Mouse (Mus musculus) heart, postnatal 10 days (tissue): Measurements from ENCODE around the gene Spns1. TPM values are rescaled to one million over a fixed set of nuclear protein-coding genes. Genes with fewer than 3 reads are reported as not detected.
"Not testable (repeated sequence)": the region's sequence is repeated elsewhere in the genome, so short reads cannot be mapped to it uniquely, and the experiment has no call there.

Experiments
- DNase-seq, 2 experiments: peaks; one replicate each; pipeline ENCODE4 v3.0.0; 2021
- intact Hi-C: fragments of 180-260 bp; cut with DNase I; formaldehyde crosslinking; loops from one replicate; pipeline ENCODE4 v1.15.1; 2025
- total RNA-seq, 2 experiments: library from RNA; stranded (reverse); gene quantifications; 2 replicates each; pipeline ENCODE4 v1.2.3; 2021

Gene Spns1
- 10 to 100 TPM; 34.8 to 41.2 TPM for total RNA-seq

DNA sequence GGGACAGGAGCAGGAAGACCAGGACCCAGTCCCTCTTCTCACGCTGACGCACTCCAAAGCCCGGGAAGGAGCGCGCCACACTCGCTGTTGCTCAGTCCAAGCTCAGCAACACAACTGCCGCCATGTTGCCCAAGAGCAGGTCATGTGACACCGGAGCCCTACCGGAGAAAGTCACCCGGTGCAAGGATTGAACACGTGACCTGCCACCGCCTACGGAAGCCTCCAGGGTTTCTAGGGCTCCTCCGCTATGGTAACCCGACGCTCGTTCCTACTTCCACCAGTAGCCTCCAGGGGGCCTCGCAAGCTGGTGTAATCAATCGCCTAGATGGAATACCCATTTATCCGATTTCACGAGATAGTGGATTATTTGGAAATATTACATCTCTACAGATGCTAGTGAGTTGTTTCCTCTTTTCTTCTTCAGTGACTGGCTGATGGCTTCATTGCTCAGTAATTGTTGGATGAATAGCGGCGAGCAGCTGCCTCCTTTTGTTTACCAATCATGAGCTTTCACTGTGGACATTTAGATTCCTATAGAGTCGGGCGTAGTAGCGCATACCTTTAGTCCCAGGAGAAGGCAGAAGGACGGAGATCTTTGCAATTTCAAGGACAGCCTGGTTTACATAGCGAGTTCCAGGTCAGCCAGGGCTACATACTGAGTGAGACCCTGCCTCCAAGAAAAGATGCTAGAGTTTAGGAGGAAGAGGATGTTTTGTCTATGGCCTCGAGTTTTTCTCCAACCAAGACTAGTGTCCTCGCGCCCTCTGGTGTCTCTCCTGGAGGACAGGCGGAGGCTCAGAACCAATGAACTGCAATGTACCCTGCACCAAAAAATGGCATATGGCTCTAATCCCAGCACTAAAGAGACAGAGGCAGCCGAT is at the start of gene Spns1:
Spns1 (minus strand) TSS at position 173 of the 881 bp plus-strand sequence.
- DNase-seq: peak; percentile 95 to 96
- intact Hi-C loops: loop anchor here (1.0 to 2.0 kb wide), 2 partner anchors 54 to 117 kb away; no protein-coding TSS in a partner anchor

DNA sequence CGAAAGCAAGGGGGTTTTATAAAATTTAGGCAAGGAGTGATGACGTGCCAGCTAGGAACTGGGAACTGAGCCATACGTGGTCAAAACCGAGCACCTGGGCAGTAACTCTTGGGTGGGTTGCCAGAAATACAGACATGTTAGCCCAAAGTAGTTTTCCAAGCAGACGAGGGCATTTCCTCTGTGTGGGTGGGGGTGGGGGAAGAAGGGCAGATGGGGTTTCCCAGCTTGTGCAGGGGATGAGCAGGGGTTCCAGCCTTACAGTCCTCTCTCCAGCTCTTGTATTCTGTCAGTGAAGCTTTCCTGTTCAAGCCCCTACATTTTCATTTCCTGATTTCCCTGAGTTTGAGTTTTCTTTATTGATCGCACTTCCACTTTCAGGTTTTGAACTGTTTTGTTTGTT is 46.9 kb upstream of the Spns1 start:
- no peak for DNase-seq
- intact Hi-C loops: no loop called here

DNA sequence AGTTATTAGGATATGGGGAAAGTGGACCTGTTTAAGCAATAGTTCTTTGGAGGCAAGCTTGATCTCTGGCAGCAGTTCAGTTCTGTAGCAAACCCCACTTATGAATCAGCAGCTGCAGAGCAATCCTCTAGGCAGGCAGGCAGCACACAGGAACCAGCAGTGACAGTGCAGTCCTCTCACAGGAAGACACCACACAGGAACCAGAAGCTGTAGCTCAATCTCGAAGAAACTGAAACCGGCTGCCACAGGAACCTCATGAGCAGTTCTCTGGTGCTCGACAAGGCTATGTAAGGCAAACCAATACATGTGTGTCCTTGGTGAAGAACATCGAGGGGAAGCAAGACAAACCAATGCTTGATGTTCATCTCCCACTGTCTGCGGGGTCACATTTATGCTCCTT is 44.5 kb upstream of the Spns1 start:
- DNase-seq: no peak
- intact Hi-C loops: no loop called here

DNA sequence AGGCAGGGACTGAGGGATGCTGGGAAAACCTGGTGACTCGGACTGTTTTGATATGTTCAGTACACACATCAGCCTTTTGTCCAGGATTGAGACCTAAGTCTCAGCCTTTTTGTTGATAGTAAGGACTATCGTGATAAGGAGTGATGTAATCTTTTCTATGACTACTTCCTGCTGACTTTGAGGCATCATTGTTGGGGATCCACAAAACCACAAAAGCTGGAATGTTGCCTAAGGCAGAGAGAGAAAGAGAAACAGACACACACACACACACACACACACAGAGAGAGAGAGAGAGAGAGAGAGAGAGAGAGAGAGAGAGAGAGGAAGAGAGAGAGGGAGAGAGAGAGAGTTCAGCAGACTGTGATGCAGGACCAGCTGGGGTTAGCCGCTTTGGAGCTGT is 41.2 kb upstream of the Spns1 start:
- intact Hi-C loops: no loop called here
- DNase-seq: no peak

DNA sequence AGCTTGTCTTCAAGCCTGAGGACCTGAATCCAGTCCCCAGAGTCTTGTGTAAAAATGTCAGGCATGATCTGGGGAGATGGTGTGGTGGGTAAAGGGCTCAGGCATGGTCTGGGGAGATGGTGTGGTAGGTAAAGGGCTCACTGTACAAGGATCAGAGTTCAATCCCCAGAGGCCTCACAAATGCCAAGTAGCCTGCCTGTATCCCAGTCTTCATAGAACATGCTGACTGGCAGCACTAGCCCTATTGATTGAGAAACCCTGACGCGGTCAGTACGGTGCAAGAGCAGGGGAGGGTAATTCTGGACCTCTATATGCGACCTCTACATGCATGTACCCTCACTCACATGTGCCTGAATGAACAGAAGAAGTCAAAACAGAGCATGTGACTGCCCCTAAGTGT is 40.4 kb upstream of the Spns1 start:
- no peak for DNase-seq
- intact Hi-C loops: no loop called here

GRCm38 (mm10) chr7:126417045-126417444 is 39.8 kb upstream of the Spns1 start:
- intact Hi-C loops: no loop called here
- DNase-seq: no peak

- DNase-seq: no peak
- intact Hi-C loops: no loop called here
Measured at GRCm38 (mm10) chr7:126416615-126417014, 39.4 kb upstream of the Spns1 start.

DNA sequence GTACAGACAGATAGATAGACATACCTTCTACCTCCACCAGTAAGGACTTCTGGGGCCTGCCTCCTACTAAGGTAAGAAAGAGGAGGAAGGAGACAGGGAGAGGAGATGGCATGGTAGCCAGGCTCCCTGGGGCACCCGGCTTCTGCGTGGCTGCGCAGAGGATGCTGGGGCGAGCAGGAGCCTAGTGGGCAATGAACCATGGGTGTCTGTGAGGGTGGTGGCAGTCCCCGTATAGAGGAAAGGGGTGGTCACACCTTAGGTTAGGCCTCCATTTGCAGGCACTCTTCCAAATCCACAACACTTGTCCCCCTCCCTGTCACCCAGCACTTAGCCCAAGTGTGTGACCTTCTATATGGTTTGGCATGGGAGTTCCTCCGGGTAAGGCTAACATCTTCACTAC is 37.5 kb upstream of the Spns1 start, which contains the start of gene Cd19:
Cd19 (minus strand) TSS at position 165 of the 400 bp plus-strand sequence.
- DNase-seq: no peak
- intact Hi-C loops: no loop called here

- no peak for DNase-seq
- intact Hi-C loops: no loop called here
Measured at GRCm38 (mm10) chr7:126411061-126411460, 33.8 kb upstream of the Spns1 start.

- DNase-seq: no peak
- intact Hi-C loops: no loop called here
Measured at GRCm38 (mm10) chr7:126408686-126409085, 31.4 kb upstream of the Spns1 start.

GRCm38 (mm10) chr7:126402518-126402917 is 25.3 kb upstream of the Spns1 start:
- intact Hi-C loops, DNase-seq: not testable (repeated sequence)

DNA sequence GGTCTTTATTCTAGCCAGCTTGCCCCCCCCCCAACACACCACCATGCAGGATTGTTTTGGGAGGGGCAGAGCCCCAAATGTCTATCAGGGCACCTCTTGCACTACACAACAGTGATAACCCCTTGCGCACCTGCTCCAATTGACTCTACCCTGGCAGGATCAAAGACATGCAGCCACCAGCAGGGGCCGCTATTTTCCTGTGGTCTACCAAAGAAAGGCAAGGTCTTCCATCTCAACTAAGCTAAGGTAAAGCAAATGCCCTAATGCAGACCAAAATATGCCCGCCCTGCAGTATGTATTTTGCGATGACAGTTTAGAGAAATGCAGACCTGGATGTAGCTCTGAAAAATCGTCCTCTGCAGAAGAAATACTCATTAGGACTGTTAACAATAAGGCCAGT is 22.3 kb upstream of the Spns1 start:
- intact Hi-C loops: loop anchor here (1.0 to 2.0 kb wide), 2 partner anchors 75 to 129 kb away; partner anchors contain the start of gene Sh2b1
- peak; percentile 84 to 90 for DNase-seq

DNA sequence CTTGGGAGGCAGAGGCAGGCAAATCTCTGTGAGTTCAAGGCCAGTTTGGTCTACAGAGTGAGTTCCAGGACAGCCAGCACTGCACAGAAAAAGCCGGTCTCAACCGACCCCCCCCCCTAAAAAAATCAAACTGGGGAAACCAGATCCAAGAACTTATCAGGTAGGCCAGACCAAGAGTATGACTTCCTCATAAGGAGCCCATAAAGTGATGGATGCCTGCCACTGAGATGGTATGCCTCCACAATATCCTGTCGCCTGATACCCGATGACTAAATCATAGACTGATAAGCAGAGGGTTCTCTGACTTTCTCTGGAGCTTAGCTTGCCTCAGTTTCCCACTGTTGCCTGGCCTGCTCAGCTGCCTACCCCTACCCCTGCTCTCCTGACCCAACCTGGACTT is 20.6 kb upstream of the Spns1 start:
- no peak for DNase-seq
- intact Hi-C loops: loop anchor here (2.0 kb wide), 1 partner anchor 77 kb away; the partner anchor contains the start of gene Sh2b1

- intact Hi-C loops: no loop called here
Measured at GRCm38 (mm10) chr7:126397221-126397620, 20.0 kb upstream of the Spns1 start.

GRCm38 (mm10) chr7:126396298-126397119 is 19.3 kb upstream of the Spns1 start, which contains the start of gene Nfatc2ip:
Gene Nfatc2ip (minus strand): TSS chr7:126396737.
- DNase-seq: peak; percentile 97 to 98
- intact Hi-C loops: no loop called here

More at GRCm38 (mm10) chr7:126397221-126397620, 20.0 kb upstream of the Spns1 start:
- no peak for DNase-seq

DNA sequence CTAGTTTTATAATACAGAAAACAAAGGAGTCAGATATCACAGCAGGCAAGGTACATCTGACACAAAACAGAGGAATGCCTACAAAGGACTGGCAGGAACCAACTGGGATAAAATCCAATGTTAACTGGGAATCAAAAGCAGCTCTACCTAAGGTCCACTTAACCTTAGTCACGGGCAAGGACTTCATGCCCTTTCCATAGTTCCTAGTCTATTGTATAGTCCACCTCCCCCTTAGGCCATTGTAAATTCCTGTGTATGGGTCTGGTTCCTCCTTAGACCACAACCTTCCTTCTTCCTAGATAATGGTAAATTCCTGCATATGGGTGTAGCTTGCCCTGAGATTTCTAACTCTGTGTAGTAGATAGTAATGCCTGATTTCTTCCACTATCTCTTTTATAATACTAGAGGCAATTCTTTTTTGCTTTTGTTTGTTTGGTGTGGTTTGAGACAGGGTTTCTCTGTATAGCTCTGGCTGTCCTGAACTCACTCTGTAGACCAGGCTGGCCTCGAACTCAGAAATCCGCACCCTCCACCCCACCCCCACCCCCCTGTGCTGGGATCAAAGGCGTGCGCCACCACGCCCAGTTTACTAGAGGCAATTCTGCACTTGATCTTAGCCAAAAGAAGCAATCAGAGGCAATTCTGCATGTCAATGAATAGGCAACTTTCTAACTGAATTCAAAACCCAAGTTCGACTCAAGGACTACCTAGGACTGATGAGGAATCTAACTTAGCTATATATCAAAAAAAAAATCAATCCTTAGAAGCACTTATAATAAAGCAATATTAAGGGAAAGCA is 15.0 kb upstream of the Spns1 start:
- DNase-seq, intact Hi-C loops: not testable (repeated sequence)

DNA sequence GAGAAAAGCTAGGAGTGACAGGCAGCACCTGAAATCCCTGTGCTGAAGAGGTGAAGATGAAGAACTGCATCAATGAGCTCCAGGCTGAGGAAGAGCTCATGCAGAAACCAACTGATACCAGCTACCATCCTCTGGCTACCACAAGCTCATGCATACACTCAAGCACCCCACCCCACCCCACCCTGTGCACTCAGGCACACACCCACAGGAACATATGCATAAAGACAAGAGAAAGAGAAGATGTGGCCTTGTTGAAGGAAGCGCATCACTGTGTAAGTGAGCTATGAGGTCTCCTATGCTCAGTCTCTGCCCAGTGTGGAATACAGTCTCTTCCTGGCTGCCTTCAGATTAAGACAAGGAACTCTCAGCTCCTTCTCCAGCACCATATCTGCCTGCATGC is 10.9 kb upstream of the Spns1 start:
- DNase-seq: no peak
- intact Hi-C loops: no loop called here

DNA sequence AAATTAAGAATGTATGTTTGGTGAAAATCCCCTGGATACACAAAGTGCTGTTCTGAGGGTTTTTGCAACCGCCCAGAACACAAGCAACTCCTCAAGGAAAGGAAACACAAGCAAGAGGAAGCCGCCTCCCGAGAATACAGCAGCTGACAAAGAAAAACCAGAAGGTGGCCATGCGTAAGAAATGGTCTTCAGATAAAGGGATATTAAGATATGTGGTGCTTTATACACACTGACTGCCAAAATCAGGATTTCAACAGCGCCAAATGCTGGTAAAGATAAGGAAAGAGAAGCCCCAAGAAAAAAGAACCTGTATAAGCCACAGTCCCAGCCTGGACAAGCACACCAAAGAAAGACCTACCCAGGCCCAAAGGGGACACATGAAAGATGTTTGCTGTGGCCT is 6.3 kb upstream of the Spns1 start:
- intact Hi-C loops: no loop called here
- DNase-seq: no peak

DNA sequence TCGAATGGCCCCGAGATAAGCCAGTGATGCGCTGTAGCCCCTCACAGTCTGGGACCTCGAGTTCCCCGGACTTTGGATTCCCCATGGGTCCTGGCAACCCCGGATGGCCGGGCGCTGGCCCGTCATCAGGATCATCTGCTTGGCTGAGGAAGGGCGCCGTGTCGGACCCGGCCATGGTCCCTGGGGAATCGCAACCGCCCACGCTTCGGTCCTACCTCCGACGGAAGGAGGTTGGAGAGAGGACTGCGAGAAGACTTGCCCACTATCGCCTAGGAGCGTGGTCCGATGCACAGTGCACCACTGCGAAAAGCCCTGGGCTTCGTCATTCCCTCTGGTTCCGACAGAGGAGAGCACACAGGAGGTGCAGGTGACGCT is 360 bp downstream of the Spns1 start:
- peak in 1 of 2 experiments; percentile 15 for DNase-seq
- intact Hi-C loops: no loop called here

DNA sequence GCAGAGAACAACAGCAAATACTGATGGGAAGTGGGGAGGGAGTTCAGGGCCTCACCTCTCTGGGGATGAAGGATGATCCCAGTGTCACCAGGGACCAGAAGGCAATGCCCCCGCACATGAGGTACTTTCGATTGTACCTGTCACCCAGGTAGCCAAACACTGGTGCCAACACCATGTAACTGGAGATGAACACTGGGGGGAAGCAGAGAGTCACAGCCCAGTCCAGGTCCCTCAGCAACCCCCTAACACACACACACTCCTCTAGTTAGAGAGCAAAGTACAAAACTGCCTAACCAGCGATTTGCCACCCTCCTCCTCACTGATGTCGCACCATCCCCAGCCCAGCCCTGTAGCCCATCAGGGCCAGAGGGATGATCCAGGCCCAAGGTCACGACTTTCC is 2.2 kb downstream of the Spns1 start:
- DNase-seq: no peak
- intact Hi-C loops: no loop called here
